Mouse (Mus musculus) small intestine, adult 2 months (tissue): ENCODE data around the gene Rab11fip3.

Experiments
- CTCF ChIP-seq: fragments of 200-500 bp; IDR thresholded peaks from 2 replicates; pipeline ENCODE4 v1.5.1; 2012; ENCODE audit warnings: low read depth, mild to moderate bottlenecking, control low read depth, inconsistent platforms, low read length, moderate library complexity, mixed read lengths; ENCODE audit not compliant: insufficient replicate concordance, insufficient read length; ENCODE audit errors: extremely low read depth
- POLR2A ChIP-seq: fragments of 200-500 bp; IDR thresholded peaks from 2 replicates; pipeline ENCODE4 v1.6.1; 2012; ENCODE audit warnings: low read depth, mild to moderate bottlenecking, control low read depth, inconsistent platforms, low read length, moderate library complexity

GRCm38 (mm10) chr17:26004711-26005110 lies 64.6 kb downstream of the Rab11fip3 start:
- TF ChIP-seq CTCF, result no peak
- TF ChIP-seq POLR2A, result peak; percentile 73; the same call in 1 of the 2 replicates
